Mouse (Mus musculus): ENCODE results near the gene Wdr34. TPM values are rescaled to one million over a fixed set of nuclear protein-coding genes. Genes with fewer than 3 reads are reported as not detected.

The Wdr34 gene
- polyA plus RNA-seq, 1 experiment from 2014 or later: 15.2 TPM

DNA sequence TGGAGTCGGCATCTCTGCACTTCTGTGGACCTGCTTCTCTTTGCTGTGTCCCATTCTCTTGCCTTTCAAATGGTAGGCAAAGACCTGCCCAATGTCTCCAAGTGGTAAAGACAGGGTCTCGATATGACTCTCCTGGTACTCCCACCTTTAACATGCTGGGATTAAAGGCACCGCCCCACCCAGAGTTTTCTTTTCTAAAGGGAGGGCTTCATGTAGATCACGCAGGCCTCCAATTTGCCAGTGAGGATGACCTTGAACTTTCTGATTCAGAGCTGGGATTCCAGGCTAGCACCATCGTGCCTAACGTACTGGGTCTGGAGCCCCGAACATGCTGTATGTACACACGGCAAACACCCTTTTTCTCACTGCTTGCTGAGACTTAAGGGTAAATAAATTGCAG, 14.6 kb upstream of the Wdr34 start:
- H3K9me3 ChIP-seq (ENCODE audit: low read length): no peaks in the 10 kb centered on the region
- peak overlapping the region; percentile 91 for H3K27ac ChIP-seq (ENCODE audit: low read length)
- no peak for ATAC-seq
- H3K36me3 ChIP-seq (ENCODE audit: insufficient read depth, low read length): no peaks in the 10 kb centered on the region
- no peaks in the 10 kb centered on the region for H3K27me3 ChIP-seq (replicated peaks; ENCODE audit: insufficient read depth, low read length)
- TF ChIP-seq EP300 (IDR thresholded peaks at IDR 0.05): no peak
- no peak for TF ChIP-seq CTCF (IDR thresholded peaks at IDR 0.05)
- H3K4me2 ChIP-seq (replicated peaks; ENCODE audit: low read depth, low read length): peak overlapping the region; percentile 86
- H3K4me3 ChIP-seq (ENCODE audit: low read depth, low read length): peak overlapping the region; percentile 51
- DNase-seq (ENCODE audit: low spot score): peak; percentile 6
- H3K4me1 ChIP-seq (ENCODE audit: insufficient read depth, low read depth, low read length): peaks cover 14% of the 10 kb centered on the region
- WGBS: 5% methylated on average over 8 of the region's 8 CpGs
- peak overlapping the region; percentile 69 for H3K9ac ChIP-seq (replicated peaks; ENCODE audit: low read depth)

DNA sequence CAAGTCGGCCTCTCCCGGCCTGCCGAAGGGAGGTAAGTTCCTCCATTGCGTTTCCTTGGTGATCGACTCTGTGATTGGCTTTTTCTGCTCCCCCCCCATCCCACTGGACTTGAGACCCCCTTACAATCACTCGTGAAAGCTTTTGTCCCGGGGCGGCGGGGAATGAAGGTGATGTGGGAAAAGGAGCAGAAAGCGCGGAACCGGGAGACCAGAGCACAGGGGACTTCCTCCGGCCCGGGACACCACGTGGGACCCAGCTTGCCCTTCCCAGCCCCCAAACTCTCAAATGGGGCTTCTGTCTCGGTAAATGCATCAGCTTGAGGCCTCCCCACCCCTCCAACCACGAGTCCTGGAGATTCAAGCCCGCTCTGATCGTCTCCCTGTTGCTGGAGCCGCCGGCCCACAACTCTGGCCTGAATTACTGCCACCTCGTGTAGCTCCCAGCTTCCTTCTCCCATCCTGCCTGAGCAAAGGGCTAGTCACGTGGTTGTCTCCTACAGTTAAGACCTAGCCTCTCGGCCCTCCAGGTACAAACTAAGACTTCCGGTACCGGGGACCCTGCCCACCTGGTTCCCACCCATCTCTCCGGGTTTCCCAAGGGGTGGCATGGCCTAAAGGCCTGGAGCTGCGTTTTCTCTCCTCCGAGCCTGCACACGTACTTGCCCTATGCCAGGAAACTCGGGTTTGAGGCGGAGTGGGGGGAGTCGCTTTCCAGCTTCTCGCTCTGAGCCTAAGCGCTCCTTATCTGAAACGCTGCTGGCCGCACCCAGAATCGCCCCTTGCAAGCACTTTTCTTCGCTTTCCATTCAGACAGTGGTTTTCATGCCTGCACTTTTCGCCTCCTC, 13.8 kb upstream of the Wdr34 start:
- TF ChIP-seq EP300 (IDR thresholded peaks at IDR 0.05) (no peak), CTCF (IDR thresholded peaks at IDR 0.05) (no peak)
- under 1% methylated on average over 40 of the region's 40 CpGs for WGBS
- Histone ChIP-seq H3K27me3 (replicated peaks; ENCODE audit: insufficient read depth, low read length) (no peaks in the 10 kb centered on the region), H3K27ac (ENCODE audit: low read length) (peak overlapping the region; percentile 91), H3K9me3 (ENCODE audit: low read length) (no peaks in the 10 kb centered on the region), H3K36me3 (ENCODE audit: insufficient read depth, low read length) (no peaks in the 10 kb centered on the region), H3K9ac (replicated peaks; ENCODE audit: low read depth) (peak overlapping the region; percentile 69), H3K4me1 (ENCODE audit: insufficient read depth, low read depth, low read length) (peaks cover 14% of the 10 kb centered on the region), H3K4me2 (replicated peaks; ENCODE audit: low read depth, low read length) (peak overlapping the region; percentile 86), H3K4me3 (ENCODE audit: low read depth, low read length) (peak overlapping the region; percentile 51)
- peak; percentile 22 for ATAC-seq
- DNase-seq (ENCODE audit: low spot score): peak; percentile 85

DNA sequence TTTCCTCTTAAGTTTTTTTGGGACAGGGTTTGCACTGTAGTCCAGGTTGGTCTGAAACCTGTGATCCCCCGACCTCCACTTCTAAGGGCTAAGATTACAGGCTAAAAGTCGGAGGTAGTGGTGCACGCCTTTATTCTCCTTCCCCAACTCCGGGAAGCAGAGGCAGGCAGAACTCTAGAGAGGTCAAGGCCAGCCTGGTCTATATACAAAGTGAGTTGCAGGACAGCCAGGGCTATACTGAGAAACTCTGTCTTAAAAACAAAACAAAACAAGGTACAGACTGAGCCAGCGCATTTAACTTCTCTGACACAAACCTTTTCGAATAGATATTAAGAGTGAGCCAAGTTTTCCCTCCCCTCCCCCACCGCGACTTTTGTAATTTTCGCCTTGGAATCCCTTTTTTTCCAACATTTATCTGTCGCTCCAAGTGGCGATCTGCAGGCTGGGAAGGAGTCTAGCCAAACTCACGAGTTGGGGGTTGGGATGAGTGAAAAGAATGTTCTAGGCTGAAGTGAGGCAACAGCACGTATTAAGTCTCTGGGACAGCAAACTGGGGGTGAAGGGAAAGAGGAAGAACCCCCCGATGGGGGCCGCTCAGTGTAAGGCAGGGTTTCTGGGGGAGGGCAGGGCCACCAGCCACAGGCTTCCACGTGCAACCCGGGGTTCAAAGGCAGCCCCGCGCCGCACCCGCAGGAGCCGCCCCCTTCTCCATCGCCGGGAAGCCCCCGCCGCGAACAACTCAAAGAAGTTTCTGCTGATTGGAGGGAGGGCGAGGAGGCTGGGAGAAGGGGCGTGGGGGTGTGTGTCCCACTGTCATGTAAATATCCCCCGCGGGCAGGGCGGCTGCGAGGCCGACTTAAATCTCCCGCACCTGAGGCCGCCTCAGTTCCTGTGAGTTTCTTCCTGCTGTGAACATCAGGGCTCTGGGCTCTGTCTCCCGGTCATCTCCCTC, 12.8 kb upstream of the Wdr34 start:
- ATAC-seq (no peak), DNase-seq (ENCODE audit: low spot score) (peak; percentile 87)
- H3K4me2 ChIP-seq (replicated peaks; ENCODE audit: low read depth, low read length): peak overlapping the region; percentile 86
- H3K9me3 ChIP-seq (ENCODE audit: low read length): no peaks in the 10 kb centered on the region
- H3K27me3 ChIP-seq (replicated peaks; ENCODE audit: insufficient read depth, low read length): no peaks in the 10 kb centered on the region
- no peaks in the 10 kb centered on the region for H3K36me3 ChIP-seq (ENCODE audit: insufficient read depth, low read length)
- H3K9ac ChIP-seq (replicated peaks; ENCODE audit: low read depth): peak overlapping the region; percentile 69
- 9% methylated on average over 32 of the region's 37 CpGs for WGBS
- H3K4me1 ChIP-seq (ENCODE audit: insufficient read depth, low read depth, low read length): peaks cover 14% of the 10 kb centered on the region
- H3K27ac ChIP-seq (ENCODE audit: low read length): peak overlapping the region; percentile 91
- TF ChIP-seq CTCF (IDR thresholded peaks at IDR 0.05) (no peak), EP300 (IDR thresholded peaks at IDR 0.05) (no peak)
- peak overlapping the region; percentile 51 for H3K4me3 ChIP-seq (ENCODE audit: low read depth, low read length)

- TF ChIP-seq CTCF (IDR thresholded peaks at IDR 0.05) (no peak), EP300 (IDR thresholded peaks at IDR 0.05) (no peak)
- no peak overlapping the region for H3K9ac ChIP-seq (replicated peaks; ENCODE audit: low read depth)
- H3K4me1 ChIP-seq (ENCODE audit: insufficient read depth, low read depth, low read length): peaks cover 9% of the 10 kb centered on the region
- H3K4me2 ChIP-seq (replicated peaks; ENCODE audit: low read depth, low read length): no peak overlapping the region
- WGBS: 58% methylated on average over 5 of the region's 5 CpGs
- DNase-seq (ENCODE audit: low spot score) (no peak), ATAC-seq (no peak)
- no peaks in the 10 kb centered on the region for H3K9me3 ChIP-seq (ENCODE audit: low read length)
- no peaks in the 10 kb centered on the region for H3K27me3 ChIP-seq (replicated peaks; ENCODE audit: insufficient read depth, low read length)
- no peak overlapping the region for H3K4me3 ChIP-seq (ENCODE audit: low read depth, low read length)
- no peaks in the 10 kb centered on the region for H3K36me3 ChIP-seq (ENCODE audit: insufficient read depth, low read length)
- no peak overlapping the region for H3K27ac ChIP-seq (ENCODE audit: low read length)
Observed at GRCm38 (mm10) chr2:30058418-30058817, 9.7 kb upstream of the Wdr34 start.

DNA sequence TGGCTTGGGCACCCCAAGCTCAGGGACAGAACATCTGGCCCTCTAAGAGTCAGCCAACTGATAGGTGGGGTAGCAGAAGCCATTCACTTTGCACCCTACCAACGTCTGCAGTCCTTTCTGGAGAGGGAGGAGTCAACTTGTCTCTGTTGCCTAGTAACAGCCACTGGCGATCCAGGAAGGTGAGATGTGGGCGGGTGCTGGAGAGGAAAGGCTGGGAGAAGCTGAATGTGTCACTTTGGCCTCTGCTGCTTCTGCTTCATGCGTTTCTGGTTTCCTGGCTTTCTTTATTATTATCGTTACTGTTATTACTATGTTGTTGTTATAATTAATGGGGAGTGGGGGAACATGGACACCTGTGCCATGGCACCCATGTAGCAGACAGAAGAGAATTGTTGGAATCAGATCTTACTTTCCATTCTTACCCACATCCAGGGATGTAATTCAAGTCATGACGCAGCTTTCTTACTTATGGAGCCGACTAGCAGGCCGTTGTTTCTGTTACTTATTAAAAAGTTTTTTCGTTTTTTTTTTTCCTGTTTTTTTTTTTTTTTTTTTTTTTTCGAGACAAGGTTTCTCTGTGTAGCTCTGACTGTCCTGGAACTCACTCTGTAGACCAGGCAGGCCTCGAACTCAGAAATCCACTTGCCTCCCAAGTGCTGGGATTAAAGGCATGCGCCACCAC, 8.7 kb upstream of the Wdr34 start, which contains the start of gene Set:
Set (plus strand) TSS at position 156 of the 682 bp plus-strand sequence.
- Histone ChIP-seq H3K9me3 (ENCODE audit: low read length) (no peaks in the 10 kb centered on the region), H3K4me2 (replicated peaks; ENCODE audit: low read depth, low read length) (no peak within 1 kb of the TSS), H3K4me1 (ENCODE audit: insufficient read depth, low read depth, low read length) (0 out of 2 replicates have a peak, but pooled peaks cover 3% of the 10 kb centered on the region), H3K27me3 (replicated peaks; ENCODE audit: insufficient read depth, low read length) (no peaks in the 10 kb centered on the region), H3K27ac (ENCODE audit: low read length) (no peak within 1 kb of the TSS), H3K9ac (replicated peaks; ENCODE audit: low read depth) (no peak within 1 kb of the TSS), H3K36me3 (ENCODE audit: insufficient read depth, low read length) (no peaks in the 10 kb centered on the region), H3K4me3 (ENCODE audit: low read depth, low read length) (no peak within 1 kb of the TSS)
- 40% methylated on average over 12 of the region's 12 CpGs for WGBS
- ATAC-seq (no peak), DNase-seq (ENCODE audit: low spot score) (peak; percentile 38)
- TF ChIP-seq CTCF (IDR thresholded peaks at IDR 0.05): no peak
- TF ChIP-seq EP300 (IDR thresholded peaks at IDR 0.05): no peak
